Mouse (Mus musculus): Measurements from ENCODE around the gene Ezr. TPM values are rescaled to one million over a fixed set of nuclear protein-coding genes. Genes with fewer than 3 reads are reported as not detected.

Gene Ezr
- total and polyA plus RNA-seq, 2 experiments from 2014 or later = 45.4 to 60.2 TPM

DNA sequence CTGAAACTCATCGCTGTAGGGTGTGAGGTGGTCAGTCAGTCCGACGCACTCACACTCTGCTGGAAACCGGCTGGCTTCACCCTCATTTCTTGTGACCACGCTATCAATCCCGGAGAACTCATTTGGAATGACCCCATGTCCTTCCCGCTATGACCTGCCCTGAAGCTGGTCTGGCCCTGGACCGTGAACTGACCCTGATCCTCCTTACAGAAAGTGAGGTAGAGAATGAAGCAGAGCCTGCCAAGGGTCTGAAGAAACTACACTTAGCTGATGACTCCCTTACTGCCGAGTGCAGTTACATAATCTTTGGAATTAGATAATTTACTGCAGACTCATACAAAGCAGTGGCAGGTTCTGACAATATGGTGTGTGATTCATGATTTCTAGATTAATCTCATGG lies 27.4 kb downstream of the Ezr start:
- TF ChIP-seq CTCF (IDR thresholded peaks at IDR 0.05; ENCODE audit: low read depth) = no peak
- no peak overlapping the region for H3K4me2 ChIP-seq (ENCODE audit: low read depth)
- H3K27ac ChIP-seq (ENCODE audit: low read depth, low read length) = no peak overlapping the region
- H3K4me1 ChIP-seq (ENCODE audit: insufficient read depth) = no peaks in the 10 kb centered on the region
- no peaks in the 10 kb centered on the region for H3K9me3 ChIP-seq (ENCODE audit: low read length)
- no peaks in the 10 kb centered on the region for H3K36me3 ChIP-seq (ENCODE audit: insufficient read depth)
- H3K9ac ChIP-seq = no peak overlapping the region
- no peaks in the 10 kb centered on the region for H3K27me3 ChIP-seq (ENCODE audit: insufficient read depth, low read length)
- 89% methylated on average over 9 of the region's 9 CpGs for WGBS
- DNase-seq (no peak), ATAC-seq (no peak)
- H3K4me3 ChIP-seq (ENCODE audit: low read depth, low read length) = no peak overlapping the region

DNA sequence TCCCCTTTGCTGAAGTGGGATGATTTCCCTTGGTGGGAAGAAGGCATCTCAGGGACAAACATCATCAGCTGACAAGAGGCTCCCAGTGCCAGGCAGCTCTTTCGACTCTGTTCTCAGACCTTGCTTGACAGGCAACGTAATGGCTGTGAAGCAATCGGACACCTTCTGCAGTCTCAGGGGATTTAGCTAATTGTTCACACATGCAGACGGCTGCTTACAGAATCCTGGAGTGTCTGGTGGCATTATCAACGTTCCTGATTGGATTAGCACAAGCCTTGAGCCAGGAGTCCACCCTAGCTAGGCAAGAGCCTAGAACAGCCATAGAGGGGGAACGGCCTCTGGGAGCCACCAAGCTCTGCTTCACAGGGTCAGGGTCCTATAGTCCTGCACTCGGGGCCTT lies 30.2 kb downstream of the Ezr start:
- no peak overlapping the region for H3K27ac ChIP-seq (ENCODE audit: low read depth, low read length)
- ATAC-seq (no peak), DNase-seq (no peak)
- TF ChIP-seq CTCF (IDR thresholded peaks at IDR 0.05; ENCODE audit: low read depth) = no peak
- no peak overlapping the region for H3K4me2 ChIP-seq (ENCODE audit: low read depth)
- H3K4me1 ChIP-seq (ENCODE audit: insufficient read depth) = 0 out of 2 replicates have a peak, but pooled peaks cover 3% of the 10 kb centered on the region
- H3K36me3 ChIP-seq (ENCODE audit: insufficient read depth) = no peaks in the 10 kb centered on the region
- no peak overlapping the region for H3K4me3 ChIP-seq (ENCODE audit: low read depth, low read length)
- H3K27me3 ChIP-seq (ENCODE audit: insufficient read depth, low read length) = no peaks in the 10 kb centered on the region
- WGBS = 55% methylated on average over 7 of the region's 7 CpGs
- H3K9me3 ChIP-seq (ENCODE audit: low read length) = no peaks in the 10 kb centered on the region
- no peak overlapping the region for H3K9ac ChIP-seq

DNA sequence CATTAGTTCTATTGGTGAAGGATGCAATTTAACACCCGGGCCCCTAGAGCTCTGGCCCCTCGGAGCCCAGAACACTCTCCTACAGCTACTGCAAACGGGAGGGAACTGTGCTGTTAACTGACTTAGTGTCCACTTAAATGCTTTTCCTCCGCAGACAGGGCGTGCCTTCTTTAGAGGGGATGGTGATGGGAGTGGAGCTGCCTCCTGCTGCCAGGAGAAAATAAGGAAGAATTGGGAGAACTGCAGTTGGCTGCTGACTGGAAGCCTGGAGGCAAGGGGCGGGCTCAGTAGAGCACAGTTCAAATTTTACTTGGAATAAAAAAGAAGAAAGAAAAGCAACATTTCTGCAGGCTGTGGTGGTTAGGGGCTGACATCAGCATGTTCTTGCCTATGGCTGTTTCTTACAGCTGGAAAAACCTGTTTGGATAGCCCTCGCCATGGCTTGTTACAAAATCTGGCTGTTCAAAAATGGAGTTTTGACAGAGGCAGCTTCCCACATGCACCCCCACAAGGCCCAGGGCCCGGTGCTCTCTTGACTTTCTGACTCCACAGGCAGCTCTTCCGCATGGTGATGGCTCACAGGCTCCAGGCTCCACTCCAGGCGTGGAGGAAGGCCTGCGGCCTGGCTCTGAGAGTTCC lies 31.2 kb downstream of the Ezr start:
- WGBS = 83% methylated on average over 11 of the region's 11 CpGs
- TF ChIP-seq CTCF (IDR thresholded peaks at IDR 0.05; ENCODE audit: low read depth) = no peak
- ATAC-seq = no peak

DNA sequence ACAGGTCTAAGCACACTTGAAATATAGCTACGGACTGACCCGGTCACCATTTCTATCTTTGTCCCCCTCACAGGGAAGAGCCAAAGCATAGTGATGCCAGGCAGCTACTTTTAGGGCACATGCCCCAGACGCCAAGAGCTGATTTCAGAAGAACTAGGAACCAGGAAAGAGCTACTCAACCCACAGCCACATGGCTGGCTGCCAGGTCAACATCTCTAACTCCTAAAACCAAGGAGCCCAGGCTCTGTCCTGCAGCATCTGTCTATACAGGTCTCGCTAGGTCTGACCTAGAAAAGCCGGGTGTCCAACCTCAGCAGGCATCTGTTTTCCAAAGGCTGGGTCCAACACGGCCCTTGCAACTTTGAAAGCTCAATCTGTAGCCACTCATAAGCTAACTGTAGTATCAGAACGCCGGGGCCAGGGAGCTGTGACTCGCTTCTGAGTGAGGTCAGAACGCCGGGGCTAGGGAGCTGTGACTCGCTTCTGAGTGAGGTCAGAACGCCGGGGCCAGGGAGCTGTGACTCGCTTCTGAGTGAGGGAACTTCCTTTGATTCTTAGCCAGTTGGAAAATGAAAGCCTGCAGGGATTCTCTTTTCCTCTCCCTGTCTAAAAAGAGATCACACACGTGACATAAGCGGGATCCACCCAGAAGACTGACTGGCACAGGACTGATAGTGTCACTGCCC lies 33.7 kb downstream of the Ezr start:
- H3K4me3 ChIP-seq (ENCODE audit: low read depth, low read length) = no peak overlapping the region
- no peaks in the 10 kb centered on the region for H3K27me3 ChIP-seq (ENCODE audit: insufficient read depth, low read length)
- H3K27ac ChIP-seq (ENCODE audit: low read depth, low read length) = no peak overlapping the region
- ATAC-seq (no peak), DNase-seq (no peak)
- H3K9me3 ChIP-seq (ENCODE audit: low read length) = no peaks in the 10 kb centered on the region
- WGBS = 86% methylated on average over 17 of the region's 17 CpGs
- no peak overlapping the region for H3K9ac ChIP-seq
- no peak overlapping the region for H3K4me2 ChIP-seq (ENCODE audit: low read depth)
- H3K4me1 ChIP-seq (ENCODE audit: insufficient read depth) = 0 out of 2 replicates have a peak, but pooled peaks cover 3% of the 10 kb centered on the region
- no peaks in the 10 kb centered on the region for H3K36me3 ChIP-seq (ENCODE audit: insufficient read depth)
- TF ChIP-seq CTCF (IDR thresholded peaks at IDR 0.05; ENCODE audit: low read depth) = no peak

More for the DNA sequence above, 31.2 kb downstream of the Ezr start:
- no peak overlapping the region for H3K4me3 ChIP-seq (ENCODE audit: low read depth, low read length)
- no peak overlapping the region for H3K9ac ChIP-seq
- no peak overlapping the region for H3K4me2 ChIP-seq (ENCODE audit: low read depth)
- no peaks in the 10 kb centered on the region for H3K27me3 ChIP-seq (ENCODE audit: insufficient read depth, low read length)
- DNase-seq = no peak
- no peak overlapping the region for H3K27ac ChIP-seq (ENCODE audit: low read depth, low read length)
- H3K36me3 ChIP-seq (ENCODE audit: insufficient read depth) = no peaks in the 10 kb centered on the region
- 0 out of 2 replicates have a peak, but pooled peaks cover 3% of the 10 kb centered on the region for H3K4me1 ChIP-seq (ENCODE audit: insufficient read depth)
- no peaks in the 10 kb centered on the region for H3K9me3 ChIP-seq (ENCODE audit: low read length)

DNA sequence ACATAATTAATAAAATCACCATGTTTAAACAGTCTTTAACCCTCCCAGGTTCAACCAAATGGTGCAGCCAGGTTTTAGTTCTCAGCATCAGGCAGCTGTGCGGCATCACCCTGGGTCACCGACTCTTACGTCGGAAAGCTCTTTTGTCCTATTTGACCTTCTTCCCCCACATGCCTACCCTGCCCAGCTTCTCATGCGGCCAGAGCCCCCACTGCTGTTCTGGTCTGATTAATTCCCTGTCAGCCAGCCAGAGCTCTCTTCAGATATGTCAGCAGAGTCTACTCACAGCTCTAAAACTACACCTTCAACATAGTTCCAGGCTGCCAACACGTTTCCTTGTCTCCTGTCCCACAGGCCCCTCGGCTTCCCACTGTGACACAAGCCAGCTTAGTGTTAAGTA lies 35.1 kb downstream of the Ezr start:
- Histone ChIP-seq H3K9ac (no peak overlapping the region), H3K36me3 (ENCODE audit: insufficient read depth) (no peaks in the 10 kb centered on the region), H3K4me2 (ENCODE audit: low read depth) (no peak overlapping the region), H3K27ac (ENCODE audit: low read depth, low read length) (peak overlapping the region; percentile 15; the same call in 1 of the 2 replicates), H3K9me3 (ENCODE audit: low read length) (no peaks in the 10 kb centered on the region), H3K27me3 (ENCODE audit: insufficient read depth, low read length) (no peaks in the 10 kb centered on the region), H3K4me3 (ENCODE audit: low read depth, low read length) (no peak overlapping the region), H3K4me1 (ENCODE audit: insufficient read depth) (0 out of 2 replicates have a peak, but pooled peaks cover 4% of the 10 kb centered on the region)
- WGBS = 43% methylated on average over 7 of the region's 7 CpGs
- DNase-seq (no peak), ATAC-seq (no peak)
- TF ChIP-seq CTCF (IDR thresholded peaks at IDR 0.05; ENCODE audit: low read depth) = no peak

DNA sequence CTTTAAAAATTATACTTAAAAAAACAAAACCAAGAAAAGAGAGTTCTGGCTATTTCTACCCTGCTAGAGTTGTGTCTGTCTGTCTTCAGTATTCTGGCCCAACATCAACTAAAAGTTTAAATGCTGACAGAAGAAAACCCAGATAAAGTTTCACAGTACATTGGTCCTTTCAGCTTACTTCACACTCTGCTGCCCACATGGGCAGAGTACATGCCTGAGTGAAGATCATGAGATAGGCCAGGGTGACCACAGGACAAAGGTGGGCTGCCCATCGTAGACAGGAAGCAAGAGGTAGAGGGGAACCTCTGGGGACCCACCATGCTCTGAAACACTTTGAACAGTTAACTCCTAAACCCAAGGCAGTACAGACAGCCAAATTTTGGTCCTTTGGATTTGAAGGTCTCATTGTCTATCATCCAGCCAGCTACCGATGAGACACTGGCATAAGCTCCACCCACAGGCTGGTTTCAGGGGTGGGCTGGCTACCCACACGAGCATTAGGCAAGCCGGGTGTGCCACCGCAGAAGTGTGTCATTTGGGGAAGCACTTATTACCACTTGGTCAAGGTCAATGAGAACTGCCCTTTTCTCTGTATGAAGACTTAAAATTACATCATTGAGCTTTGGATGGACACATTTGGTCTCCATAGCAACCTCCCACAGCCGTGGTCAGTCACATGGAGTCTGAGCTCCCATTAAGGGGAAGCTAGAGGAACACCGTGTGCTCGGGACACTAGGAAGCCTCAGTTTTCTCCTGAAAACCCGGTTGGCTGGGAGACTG lies 35.9 kb downstream of the Ezr start:
- H3K27ac ChIP-seq (ENCODE audit: low read depth, low read length) = peak overlapping the region; percentile 24; the same call in 1 of the 2 replicates
- ATAC-seq (no peak), DNase-seq (no peak)
- H3K27me3 ChIP-seq (ENCODE audit: insufficient read depth, low read length) = no peaks in the 10 kb centered on the region
- H3K9me3 ChIP-seq (ENCODE audit: low read length) = no peaks in the 10 kb centered on the region
- no peak for TF ChIP-seq CTCF (IDR thresholded peaks at IDR 0.05; ENCODE audit: low read depth)
- H3K4me1 ChIP-seq (ENCODE audit: insufficient read depth) = 0 out of 2 replicates have a peak, but pooled peaks cover 9% of the 10 kb centered on the region
- H3K4me3 ChIP-seq (ENCODE audit: low read depth, low read length) = no peak overlapping the region
- no peaks in the 10 kb centered on the region for H3K36me3 ChIP-seq (ENCODE audit: insufficient read depth)
- H3K9ac ChIP-seq = no peak overlapping the region
- H3K4me2 ChIP-seq (ENCODE audit: low read depth) = no peak overlapping the region
- 64% methylated on average over 9 of the region's 9 CpGs for WGBS
